Mouse (Mus musculus): ENCODE measurements around the gene Tcf25. TPM values are rescaled to one million over a fixed set of nuclear protein-coding genes. Genes with fewer than 3 reads are reported as not detected.

Gene Tcf25
- 166 and 186 TPM in 2 replicates for polyA plus RNA-seq (2014; fragmentation: Nextera tagmentation; extraction: Ambion mirVana)

GRCm38 (mm10) chr8:123373403-123374238 is at the start of gene Tcf25:
Gene Tcf25 (plus strand): TSS chr8:123373753.
- ATAC-seq (replicated peaks; ENCODE audit: low FRiP score) (peak; percentile 93), DNase-seq (ENCODE audit: low spot score) (peak; percentile 99)
- Histone ChIP-seq H3K27ac (ENCODE audit: low read depth, low read length) (peak within 1 kb of the TSS; percentile 96), H3K4me1 (replicated peaks; ENCODE audit: control insufficient read depth, insufficient read depth, low read length) (peaks cover 5% of the 10 kb centered on the region; the same call in 1 of the 2 replicates), H3K4me2 (ENCODE audit: low read depth, low read length, severe bottlenecking) (peak within 1 kb of the TSS; percentile 72), H3K9me3 (ENCODE audit: control insufficient read depth, low read length) (no peaks in the 10 kb centered on the region), H3K27me3 (ENCODE audit: control insufficient read depth, insufficient read depth, low read length) (no peaks in the 10 kb centered on the region), H3K36me3 (ENCODE audit: control insufficient read depth, insufficient read depth, low read length) (no peaks in the 10 kb centered on the region), H3K9ac (ENCODE audit: low read length) (peak within 1 kb of the TSS; percentile 84), H3K4me3 (ENCODE audit: low read depth, low read length) (peak within 1 kb of the TSS; percentile 83)
- WGBS, result under 1% methylated on average over 75 of the region's 75 CpGs

GRCm38 (mm10) chr8:123328552-123328951 is 45.0 kb upstream of the Tcf25 start:
- DNase-seq (ENCODE audit: low spot score), result no peak
- H3K36me3 ChIP-seq (ENCODE audit: control insufficient read depth, insufficient read depth, low read length), result no peaks in the 10 kb centered on the region
- ATAC-seq (replicated peaks; ENCODE audit: low FRiP score), result no peak
- no peaks in the 10 kb centered on the region for H3K9me3 ChIP-seq (ENCODE audit: control insufficient read depth, low read length)
- H3K27ac ChIP-seq (ENCODE audit: low read depth, low read length), result no peak overlapping the region
- no peaks in the 10 kb centered on the region for H3K4me1 ChIP-seq (replicated peaks; ENCODE audit: control insufficient read depth, insufficient read depth, low read length)
- no peak overlapping the region for H3K4me3 ChIP-seq (ENCODE audit: low read depth, low read length)
- no peak overlapping the region for H3K4me2 ChIP-seq (ENCODE audit: low read depth, low read length, severe bottlenecking)
- no peaks in the 10 kb centered on the region for H3K27me3 ChIP-seq (ENCODE audit: control insufficient read depth, insufficient read depth, low read length)
- no peak overlapping the region for H3K9ac ChIP-seq (ENCODE audit: low read length)
- WGBS, result 89% methylated on average over 2 of the region's 2 CpGs

GRCm38 (mm10) chr8:123329350-123329749 is 44.2 kb upstream of the Tcf25 start:
- H3K36me3 ChIP-seq (ENCODE audit: control insufficient read depth, insufficient read depth, low read length), result no peaks in the 10 kb centered on the region
- H3K4me1 ChIP-seq (replicated peaks; ENCODE audit: control insufficient read depth, insufficient read depth, low read length), result peaks cover 7% of the 10 kb centered on the region; the same call in 1 of the 2 replicates
- ATAC-seq (replicated peaks; ENCODE audit: low FRiP score) (no peak), DNase-seq (ENCODE audit: low spot score) (no peak)
- H3K27ac ChIP-seq (ENCODE audit: low read depth, low read length), result no peak overlapping the region
- WGBS, result 88% methylated on average over 4 of the region's 4 CpGs
- H3K9me3 ChIP-seq (ENCODE audit: control insufficient read depth, low read length), result no peaks in the 10 kb centered on the region
- H3K4me2 ChIP-seq (ENCODE audit: low read depth, low read length, severe bottlenecking), result no peak overlapping the region
- H3K9ac ChIP-seq (ENCODE audit: low read length), result no peak overlapping the region
- no peak overlapping the region for H3K4me3 ChIP-seq (ENCODE audit: low read depth, low read length)
- H3K27me3 ChIP-seq (ENCODE audit: control insufficient read depth, insufficient read depth, low read length), result no peaks in the 10 kb centered on the region

DNA sequence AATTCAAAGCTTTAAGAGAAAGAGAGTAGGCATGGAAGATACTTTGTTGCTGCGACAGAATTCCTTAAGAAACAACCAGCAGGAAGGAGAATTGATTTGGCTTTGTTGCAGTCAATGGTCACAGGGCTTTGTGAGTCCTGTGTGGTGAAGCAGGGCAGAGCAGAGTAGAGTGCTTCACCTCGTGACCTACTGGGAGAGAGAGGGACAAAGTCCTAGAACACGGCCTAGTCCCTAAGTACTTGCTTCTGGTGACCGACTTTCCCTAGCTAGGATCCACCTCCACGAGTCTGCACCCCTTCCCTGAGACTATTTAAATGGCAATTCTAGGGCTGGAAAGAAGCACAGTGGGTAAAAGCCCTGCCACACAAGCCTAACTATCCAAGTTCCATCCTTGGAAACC is 43.6 kb upstream of the Tcf25 start:
- H3K4me3 ChIP-seq (ENCODE audit: low read depth, low read length), result no peak overlapping the region
- no peak overlapping the region for H3K4me2 ChIP-seq (ENCODE audit: low read depth, low read length, severe bottlenecking)
- H3K27me3 ChIP-seq (ENCODE audit: control insufficient read depth, insufficient read depth, low read length), result no peaks in the 10 kb centered on the region
- no peak for DNase-seq (ENCODE audit: low spot score)
- H3K36me3 ChIP-seq (ENCODE audit: control insufficient read depth, insufficient read depth, low read length), result no peaks in the 10 kb centered on the region
- no peaks in the 10 kb centered on the region for H3K9me3 ChIP-seq (ENCODE audit: control insufficient read depth, low read length)
- H3K9ac ChIP-seq (ENCODE audit: low read length), result no peak overlapping the region
- peaks cover 8% of the 10 kb centered on the region; the same call in 1 of the 2 replicates for H3K4me1 ChIP-seq (replicated peaks; ENCODE audit: control insufficient read depth, insufficient read depth, low read length)
- WGBS, result 71% methylated on average over 5 of the region's 5 CpGs
- no peak for ATAC-seq (replicated peaks; ENCODE audit: low FRiP score)
- H3K27ac ChIP-seq (ENCODE audit: low read depth, low read length), result no peak overlapping the region

- DNase-seq (ENCODE audit: low spot score) (no peak), ATAC-seq (replicated peaks; ENCODE audit: low FRiP score) (no peak)
- Histone ChIP-seq H3K36me3 (ENCODE audit: control insufficient read depth, insufficient read depth, low read length) (no peaks in the 10 kb centered on the region), H3K27me3 (ENCODE audit: control insufficient read depth, insufficient read depth, low read length) (no peaks in the 10 kb centered on the region), H3K4me2 (ENCODE audit: low read depth, low read length, severe bottlenecking) (no peak overlapping the region), H3K9me3 (ENCODE audit: control insufficient read depth, low read length) (no peaks in the 10 kb centered on the region), H3K27ac (ENCODE audit: low read depth, low read length) (no peak overlapping the region), H3K9ac (ENCODE audit: low read length) (no peak overlapping the region), H3K4me3 (ENCODE audit: low read depth, low read length) (no peak overlapping the region), H3K4me1 (replicated peaks; ENCODE audit: control insufficient read depth, insufficient read depth, low read length) (peaks cover 8% of the 10 kb centered on the region; the same call in 1 of the 2 replicates)
- 82% methylated on average over 6 of the region's 6 CpGs for WGBS
Observed at GRCm38 (mm10) chr8:123330701-123331100, 42.9 kb upstream of the Tcf25 start.

DNA sequence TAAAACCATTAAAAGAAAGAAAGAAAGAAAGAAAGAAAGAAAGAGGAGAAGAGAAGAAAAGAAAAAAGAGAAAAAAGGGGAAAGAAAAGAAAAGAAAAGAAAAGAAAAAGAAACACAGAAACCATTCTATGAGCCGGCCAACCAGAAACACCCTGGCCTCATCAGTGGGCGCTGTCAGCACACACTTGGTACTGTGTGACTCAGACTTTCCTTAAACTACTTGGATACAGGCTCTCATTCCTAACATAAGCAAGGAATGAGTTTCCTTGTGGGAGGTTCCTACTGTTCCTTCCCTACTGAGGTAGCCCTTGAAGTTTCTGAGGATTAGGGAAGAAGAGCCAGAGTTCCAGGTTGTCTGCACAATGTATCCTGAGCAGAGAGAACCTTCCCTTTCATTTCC is 42.3 kb upstream of the Tcf25 start:
- Histone ChIP-seq H3K4me1 (replicated peaks; ENCODE audit: control insufficient read depth, insufficient read depth, low read length) (peaks cover 8% of the 10 kb centered on the region; the same call in 1 of the 2 replicates), H3K4me2 (ENCODE audit: low read depth, low read length, severe bottlenecking) (no peak overlapping the region), H3K27me3 (ENCODE audit: control insufficient read depth, insufficient read depth, low read length) (no peaks in the 10 kb centered on the region), H3K36me3 (ENCODE audit: control insufficient read depth, insufficient read depth, low read length) (no peaks in the 10 kb centered on the region), H3K9ac (ENCODE audit: low read length) (no peak overlapping the region), H3K9me3 (ENCODE audit: control insufficient read depth, low read length) (no peaks in the 10 kb centered on the region), H3K4me3 (ENCODE audit: low read depth, low read length) (no peak overlapping the region), H3K27ac (ENCODE audit: low read depth, low read length) (no peak overlapping the region)
- 87% methylated on average over 2 of the region's 2 CpGs for WGBS
- DNase-seq (ENCODE audit: low spot score) (no peak), ATAC-seq (replicated peaks; ENCODE audit: low FRiP score) (no peak)

DNA sequence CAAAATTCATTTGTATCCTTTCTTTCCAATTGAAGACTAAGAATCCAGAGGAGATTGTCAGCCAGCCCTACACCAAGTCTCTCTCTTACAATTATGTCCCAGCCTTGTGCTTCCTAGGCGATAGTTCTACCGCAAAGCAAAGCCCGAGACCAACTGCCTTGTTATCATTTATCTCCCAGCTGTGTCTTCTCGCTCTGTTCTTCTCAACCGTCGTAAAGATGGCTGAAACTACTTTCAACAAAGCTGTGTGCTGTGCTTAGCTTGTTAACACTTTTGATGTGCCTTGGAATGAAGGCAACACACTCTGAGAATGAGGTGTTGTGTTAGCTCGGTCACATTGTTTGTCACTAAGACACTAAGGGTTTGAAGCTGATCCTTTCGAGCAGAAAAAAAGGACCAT is 41.7 kb upstream of the Tcf25 start:
- no peak for ATAC-seq (replicated peaks; ENCODE audit: low FRiP score)
- 41% methylated on average over 8 of the region's 8 CpGs for WGBS
- Histone ChIP-seq H3K27ac (ENCODE audit: low read depth, low read length) (peak overlapping the region; percentile 33; the same call in 1 of the 2 replicates), H3K36me3 (ENCODE audit: control insufficient read depth, insufficient read depth, low read length) (no peaks in the 10 kb centered on the region), H3K27me3 (ENCODE audit: control insufficient read depth, insufficient read depth, low read length) (no peaks in the 10 kb centered on the region), H3K4me2 (ENCODE audit: low read depth, low read length, severe bottlenecking) (peak overlapping the region; percentile 88), H3K9me3 (ENCODE audit: control insufficient read depth, low read length) (no peaks in the 10 kb centered on the region), H3K9ac (ENCODE audit: low read length) (no peak overlapping the region; the same call in 1 of the 2 replicates), H3K4me1 (replicated peaks; ENCODE audit: control insufficient read depth, insufficient read depth, low read length) (peaks cover 8% of the 10 kb centered on the region; the same call in 1 of the 2 replicates), H3K4me3 (ENCODE audit: low read depth, low read length) (peak overlapping the region; percentile 73)
- DNase-seq (ENCODE audit: low spot score), result no peak

DNA sequence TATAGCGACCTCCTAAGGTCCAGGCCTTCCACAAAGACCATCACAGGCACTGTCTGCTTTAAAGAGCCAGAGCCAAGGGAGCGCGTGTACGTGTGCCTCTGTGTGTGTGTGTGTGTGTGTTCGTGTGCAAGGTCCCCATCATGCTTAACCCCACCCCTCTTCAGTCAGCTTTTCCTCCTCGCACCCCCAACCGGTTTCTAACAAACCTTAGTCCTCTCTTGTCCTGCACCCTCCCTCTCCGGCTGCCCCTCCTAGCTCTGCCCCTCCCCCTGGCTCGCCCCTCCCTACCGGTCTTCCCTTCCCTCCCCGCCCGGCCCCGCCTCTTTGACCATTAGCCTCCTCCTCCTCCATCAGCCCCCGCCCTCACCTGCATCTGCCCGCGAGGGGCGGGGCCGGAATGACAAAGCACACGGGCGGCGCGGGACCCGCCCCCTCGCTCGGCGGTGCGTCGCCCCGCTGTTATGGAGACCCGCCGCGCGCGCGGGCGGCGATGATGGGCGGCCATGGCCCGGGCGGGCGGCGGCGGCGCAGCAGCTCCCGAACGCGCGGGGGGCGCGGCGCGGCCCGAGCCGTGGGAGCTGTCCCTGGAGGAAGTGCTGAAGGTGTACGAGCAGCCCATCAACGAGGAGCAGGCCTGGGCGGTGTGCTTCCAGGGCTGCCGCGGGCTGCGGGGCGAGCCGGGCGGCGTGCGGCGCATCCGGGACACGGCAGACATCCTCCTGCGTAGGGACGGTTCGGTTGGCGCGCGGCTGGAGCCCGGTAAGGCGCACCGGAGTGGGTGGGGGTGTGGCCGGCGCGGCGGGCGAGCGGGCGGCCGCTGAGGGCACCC is 41.1 kb upstream of the Tcf25 start, which contains the start of gene Spire2:
TSS of gene Spire2 (plus strand) at position 452 of the 829 bp plus-strand sequence.
- peak within 1 kb of the TSS; percentile 59 for H3K27ac ChIP-seq (ENCODE audit: low read depth, low read length)
- under 1% methylated on average over 74 of the region's 85 CpGs for WGBS

More for the DNA sequence above, 41.1 kb upstream of the Tcf25 start, which contains the start of gene Spire2:
- peak within 1 kb of the TSS; percentile 74 for H3K9ac ChIP-seq (ENCODE audit: low read length)
- peak; percentile 90 for ATAC-seq (replicated peaks; ENCODE audit: low FRiP score)
- peak within 1 kb of the TSS; percentile 73 for H3K4me3 ChIP-seq (ENCODE audit: low read depth, low read length)
- H3K4me2 ChIP-seq (ENCODE audit: low read depth, low read length, severe bottlenecking), result peak within 1 kb of the TSS; percentile 88
- peak; percentile 93 for DNase-seq (ENCODE audit: low spot score)
- no peaks in the 10 kb centered on the region for H3K36me3 ChIP-seq (ENCODE audit: control insufficient read depth, insufficient read depth, low read length)
- H3K27me3 ChIP-seq (ENCODE audit: control insufficient read depth, insufficient read depth, low read length), result no peaks in the 10 kb centered on the region
- peaks cover 8% of the 10 kb centered on the region; the same call in 1 of the 2 replicates for H3K4me1 ChIP-seq (replicated peaks; ENCODE audit: control insufficient read depth, insufficient read depth, low read length)
- no peaks in the 10 kb centered on the region for H3K9me3 ChIP-seq (ENCODE audit: control insufficient read depth, low read length)

Data from forebrain, embryonic 11.5 days (tissue).